Mouse (Mus musculus) intestine, embryonic 14.5 days (tissue): Measurements from ENCODE around the gene Rars. TPM values are rescaled to one million over a fixed set of nuclear protein-coding genes. Genes with fewer than 3 reads are reported as not detected.
"Not testable (repeated sequence)": the region's sequence is repeated elsewhere in the genome, so short reads cannot be mapped to it uniquely, and the experiment has no call there.

Source experiments
- ATAC-seq: fragments of 200-750 bp; cut with Nextera tagmentation; replicated peaks from 2 replicates; pipeline ENCODE4 v1.8.0; 2017; ENCODE audit warnings: low read depth, moderate number of reproducible peaks, moderate TSS enrichment, moderate library complexity; ENCODE audit not compliant: low FRiP score, low TSS enrichment
- DNase-seq: peaks from one replicate; pipeline ENCODE4 v3.0.0-alpha.2; 2018; ENCODE audit warnings: low spot score
- H3K27ac ChIP-seq: fragments of 300-500 bp; sonication (generic); 2 replicates; pipeline ENCODE4 v1.5.1; 2014; ENCODE audit warnings: low read depth, mild to moderate bottlenecking, control low read depth
- H3K27me3 ChIP-seq: fragments of 300-500 bp; sonication (generic); replicated peaks from 2 replicates; pipeline ENCODE4 v1.6.1; 2014; ENCODE audit warnings: low read length, control low read depth; ENCODE audit not compliant: control insufficient read depth, insufficient read depth
- H3K36me3 ChIP-seq: fragments of 300-500 bp; sonication (generic); 2 replicates; pipeline ENCODE4 v1.6.1; 2014; ENCODE audit warnings: low read length, control low read depth; ENCODE audit not compliant: control insufficient read depth, insufficient read depth
- H3K4me1 ChIP-seq: fragments of 300-500 bp; sonication (generic); replicated peaks from 2 replicates; pipeline ENCODE4 v1.6.1; 2014; ENCODE audit warnings: low read length, control low read depth, mixed read lengths; ENCODE audit not compliant: control insufficient read depth, insufficient read depth
- H3K4me2 ChIP-seq: fragments of 300-500 bp; sonication (generic); 2 replicates; pipeline ENCODE4 v1.6.1; 2014; ENCODE audit warnings: low read length
- H3K4me3 ChIP-seq: fragments of 300-500 bp; sonication (generic); 2 replicates; pipeline ENCODE4 v1.5.1; 2014; ENCODE audit warnings: low read depth, low read length, control low read depth, mixed read lengths
- H3K9ac ChIP-seq: fragments of 300-500 bp; sonication (generic); 2 replicates; pipeline ENCODE4 v1.6.1; 2014; ENCODE audit warnings: mild to moderate bottlenecking, low read length
- H3K9me3 ChIP-seq: fragments of 300-500 bp; sonication (generic); 2 replicates; pipeline ENCODE4 v1.6.1; 2016; ENCODE audit warnings: low read length, control low read depth; ENCODE audit not compliant: control insufficient read depth
- WGBS: fragments of 180-500 bp; shearing (Covaris S2); extraction: QIAGEN DNeasy Blood & Tissue Kit; methylation state at CpG from one replicate; pipeline ENCODE4 v1.1.7; 2014; 5-methylcytosine and 5-hydroxymethylcytosine counted together
- polyA plus RNA-seq: library from polyadenylated mRNA; unstranded; fragments of >200 nt; fragmentation: Nextera tagmentation; extraction: Ambion mirVana; gene quantifications from 2 replicates; pipeline ENCODE4 v1.2.1, GENCODE M21; 2014

Gene Rars
- polyA plus RNA-seq, 1 experiment from 2014 or later, result 103 TPM

DNA sequence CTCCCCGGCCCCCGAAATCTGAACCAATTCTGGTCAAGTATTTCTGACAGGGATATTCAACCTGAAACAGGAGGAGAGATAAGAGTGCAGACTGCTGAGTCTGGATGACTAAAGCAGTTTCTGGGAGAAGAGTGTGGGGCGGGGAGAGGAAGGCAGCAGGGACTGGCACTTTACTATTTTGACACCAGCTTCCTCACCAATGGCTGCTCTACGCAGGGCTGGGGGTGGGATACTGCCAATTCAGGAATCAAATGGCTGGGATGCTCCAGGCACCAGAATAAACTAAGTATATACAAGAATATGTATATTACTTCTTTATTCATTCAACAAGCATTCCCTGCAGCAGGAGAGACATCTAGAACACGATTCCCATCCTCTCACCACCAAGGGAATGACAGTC, 29.3 kb upstream of the Rars start:
- peaks cover 14% of the 10 kb centered on the region for H3K4me1 ChIP-seq
- no peaks in the 10 kb centered on the region for H3K27me3 ChIP-seq
- no peaks in the 10 kb centered on the region for H3K9me3 ChIP-seq
- WGBS, result 93% methylated on average over 5 of the region's 5 CpGs
- no peak overlapping the region for H3K4me3 ChIP-seq
- H3K27ac ChIP-seq, result no peak overlapping the region
- H3K4me2 ChIP-seq, result no peak overlapping the region
- no peak for ATAC-seq
- no peak for DNase-seq
- no peak overlapping the region for H3K9ac ChIP-seq
- peaks cover 11% of the 10 kb centered on the region; the same call in 1 of the 2 replicates for H3K36me3 ChIP-seq

DNA sequence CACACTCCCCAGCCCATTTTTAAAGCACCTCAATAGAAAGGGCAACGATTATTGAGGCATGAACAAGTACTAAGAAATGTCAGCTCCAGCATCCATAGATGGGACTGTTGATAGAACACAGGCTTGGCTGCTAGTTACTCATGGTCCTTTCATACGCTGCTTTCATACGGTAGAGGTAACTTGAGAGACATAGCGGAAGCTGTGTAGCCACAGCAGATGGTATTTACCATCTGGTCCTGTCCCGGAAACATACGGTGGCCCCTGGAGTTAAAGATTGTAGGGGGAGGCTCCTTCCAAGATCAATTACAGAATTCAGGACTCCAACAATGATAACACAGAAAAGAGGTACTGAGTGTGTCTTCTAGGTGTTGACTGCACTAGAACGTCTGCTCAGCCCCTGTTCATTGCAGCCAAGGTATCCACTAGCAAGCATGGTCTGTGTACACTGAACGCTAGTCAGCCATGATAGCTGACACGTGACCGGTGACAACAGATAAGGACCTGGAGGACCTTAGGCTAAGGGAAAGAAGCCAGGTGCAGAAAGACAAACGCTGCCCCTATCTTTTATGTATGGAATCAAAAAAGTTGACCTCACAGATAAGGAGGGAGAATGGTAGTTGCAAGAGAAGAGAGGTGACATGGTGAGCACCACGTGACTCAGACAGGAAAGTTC, 23.2 kb upstream of the Rars start:
- DNase-seq (no peak), ATAC-seq (no peak)
- Histone ChIP-seq H3K9me3 (no peaks in the 10 kb centered on the region), H3K36me3 (0 out of 2 replicates have a peak, but pooled peaks cover 7% of the 10 kb centered on the region), H3K4me2 (no peak overlapping the region), H3K4me1 (no peaks in the 10 kb centered on the region), H3K9ac (no peak overlapping the region), H3K27ac (no peak overlapping the region), H3K27me3 (no peaks in the 10 kb centered on the region), H3K4me3 (no peak overlapping the region)
- 79% methylated on average over 12 of the region's 12 CpGs for WGBS

DNA sequence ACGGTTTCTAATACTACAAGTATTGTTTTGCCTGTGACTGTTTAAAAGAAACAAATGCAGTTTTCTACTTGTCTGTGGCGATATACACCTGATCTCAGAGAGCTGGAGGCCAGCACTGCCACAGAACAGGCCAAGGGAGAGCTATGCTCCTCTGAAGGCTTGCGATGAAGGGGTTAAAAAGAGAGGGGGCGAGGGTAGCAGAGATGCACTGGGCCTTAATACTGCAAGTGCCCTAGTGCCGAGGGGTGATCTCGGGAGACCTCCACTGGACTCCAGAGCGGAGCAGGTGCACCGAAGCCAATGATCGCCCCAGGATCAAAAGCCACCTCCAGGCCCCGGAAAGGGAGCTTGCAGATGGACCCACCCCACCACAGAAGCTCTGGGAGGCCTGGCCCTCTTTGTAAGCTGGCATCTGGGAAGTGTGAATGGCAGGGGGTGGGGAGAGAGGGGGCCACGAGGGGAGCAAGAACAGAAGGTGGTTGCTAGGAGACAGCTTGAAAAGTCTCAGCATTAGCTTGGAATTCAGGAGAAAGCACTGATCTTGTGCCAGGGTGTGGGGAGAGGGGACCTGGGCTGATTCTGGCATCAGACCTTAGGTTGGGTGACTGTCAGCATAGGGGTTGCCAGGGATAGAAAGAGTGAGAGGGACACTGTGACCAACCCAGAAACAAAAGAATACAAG, 22.2 kb upstream of the Rars start:
- Histone ChIP-seq H3K36me3 (0 out of 2 replicates have a peak, but pooled peaks cover 3% of the 10 kb centered on the region), H3K27ac (no peak overlapping the region), H3K4me1 (no peaks in the 10 kb centered on the region), H3K27me3 (no peaks in the 10 kb centered on the region), H3K9ac (no peak overlapping the region), H3K4me2 (no peak overlapping the region), H3K4me3 (no peak overlapping the region), H3K9me3 (no peaks in the 10 kb centered on the region)
- ATAC-seq (no peak), DNase-seq (no peak)
- WGBS, result 69% methylated on average over 11 of the region's 11 CpGs

DNA sequence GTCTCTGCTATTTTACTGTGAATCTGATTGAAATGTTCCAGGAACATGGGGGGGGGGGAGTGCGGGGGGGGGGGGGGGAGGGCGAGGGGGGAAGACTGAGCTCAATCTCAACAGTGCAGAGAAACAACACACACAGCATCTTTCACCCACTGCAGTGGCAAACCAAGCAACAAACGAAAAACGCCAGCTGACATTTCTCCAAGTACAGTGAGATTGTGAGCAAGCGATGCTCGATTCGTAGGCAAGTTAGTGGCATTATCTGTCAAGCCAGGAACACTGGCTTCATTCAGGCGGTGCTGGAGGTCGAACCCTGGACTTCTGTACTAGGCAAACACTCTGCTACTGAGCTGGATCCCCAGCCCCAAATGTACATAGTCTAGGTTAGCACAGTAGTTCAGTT, 21.3 kb upstream of the Rars start:
- Histone ChIP-seq H3K4me3 (no peak overlapping the region), H3K9me3 (no peaks in the 10 kb centered on the region), H3K4me1 (no peaks in the 10 kb centered on the region), H3K36me3 (0 out of 2 replicates have a peak, but pooled peaks cover 3% of the 10 kb centered on the region), H3K9ac (no peak overlapping the region), H3K27me3 (no peaks in the 10 kb centered on the region), H3K27ac (no peak overlapping the region), H3K4me2 (no peak overlapping the region)
- ATAC-seq (no peak), DNase-seq (no peak)
- 91% methylated on average over 7 of the region's 9 CpGs for WGBS

DNA sequence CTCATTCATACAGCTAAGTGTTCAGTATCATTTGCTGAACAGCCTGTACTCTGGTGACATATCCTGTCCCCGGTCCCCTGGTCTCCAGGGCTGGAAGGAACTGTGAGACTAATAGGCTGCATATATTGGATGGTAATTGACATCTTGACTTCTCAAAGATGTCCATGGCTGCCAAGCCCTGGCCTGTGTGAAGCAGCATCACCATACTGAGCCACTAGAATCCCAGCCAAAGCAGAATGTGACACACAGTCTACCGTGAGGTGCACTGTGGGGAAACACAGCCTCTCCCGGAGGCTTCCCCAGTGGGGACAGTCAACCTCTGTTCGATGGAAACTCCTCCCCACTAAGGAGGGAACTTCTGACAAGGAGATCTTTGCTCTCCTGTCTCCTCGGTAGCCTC, 20.6 kb upstream of the Rars start:
- H3K9me3 ChIP-seq, result no peaks in the 10 kb centered on the region
- no peaks in the 10 kb centered on the region for H3K27me3 ChIP-seq
- no peak for DNase-seq
- WGBS, result 86% methylated on average over 5 of the region's 5 CpGs
- H3K36me3 ChIP-seq, result 0 out of 2 replicates have a peak, but pooled peaks cover 3% of the 10 kb centered on the region
- H3K9ac ChIP-seq, result no peak overlapping the region
- H3K4me3 ChIP-seq, result no peak overlapping the region
- H3K27ac ChIP-seq, result no peak overlapping the region
- ATAC-seq, result no peak
- no peak overlapping the region for H3K4me2 ChIP-seq
- no peaks in the 10 kb centered on the region for H3K4me1 ChIP-seq

DNA sequence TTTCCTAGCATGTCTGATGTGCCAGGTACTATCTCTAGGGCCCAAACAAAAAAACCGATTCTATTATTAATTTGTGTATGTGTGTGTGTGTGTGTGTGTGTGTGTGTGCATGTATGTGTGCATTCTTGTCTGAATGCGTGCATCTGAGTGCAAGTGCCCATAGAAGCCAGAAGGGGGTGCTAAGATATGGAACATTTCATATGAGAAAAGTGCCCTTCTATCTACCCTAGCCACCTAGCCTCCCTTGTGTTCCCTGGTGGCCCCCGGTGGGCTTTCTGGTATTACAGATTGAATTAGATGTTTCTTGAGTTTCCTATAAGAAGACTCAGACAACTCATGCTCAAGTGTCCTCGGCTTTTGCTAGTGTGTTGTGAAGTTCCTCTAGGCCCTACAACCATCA, 19.3 kb upstream of the Rars start:
- Histone ChIP-seq H3K4me1 (no peaks in the 10 kb centered on the region), H3K4me2 (no peak overlapping the region)
- WGBS, result 95% methylated on average over 4 of the region's 4 CpGs

DNA sequence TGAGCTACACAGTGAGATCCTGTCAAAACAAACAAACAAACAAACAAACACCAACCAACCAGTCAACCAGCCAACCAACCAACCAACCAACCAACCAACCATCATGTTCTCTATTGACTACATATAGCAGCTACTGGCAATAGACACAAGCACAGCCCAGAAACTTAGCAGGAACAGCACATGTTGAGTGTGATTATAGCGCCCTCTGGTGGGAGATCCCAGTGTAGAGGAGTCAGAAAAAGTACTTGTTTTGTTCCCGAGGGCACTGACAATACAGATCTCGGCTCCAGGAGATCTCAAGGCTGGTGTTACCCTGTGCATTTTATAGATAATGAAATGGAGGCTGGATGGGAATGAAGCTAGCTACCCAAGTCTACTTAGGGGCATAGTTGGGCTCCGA, 18.4 kb upstream of the Rars start:
- ATAC-seq, result no peak
- WGBS, result 55% methylated on average over 4 of the region's 4 CpGs
- H3K4me1 ChIP-seq, result no peaks in the 10 kb centered on the region
- H3K36me3 ChIP-seq, result no peaks in the 10 kb centered on the region; the same call in 1 of the 2 replicates
- no peak overlapping the region for H3K9ac ChIP-seq
- DNase-seq, result no peak
- no peaks in the 10 kb centered on the region for H3K9me3 ChIP-seq
- no peak overlapping the region for H3K27ac ChIP-seq
- no peaks in the 10 kb centered on the region for H3K27me3 ChIP-seq
- H3K4me3 ChIP-seq, result no peak overlapping the region
- no peak overlapping the region for H3K4me2 ChIP-seq

More for the DNA sequence above, 19.3 kb upstream of the Rars start:
- DNase-seq, result no peak
- Histone ChIP-seq H3K27me3 (no peaks in the 10 kb centered on the region), H3K27ac (no peak overlapping the region), H3K4me3 (no peak overlapping the region), H3K9ac (no peak overlapping the region), H3K36me3 (no peaks in the 10 kb centered on the region; the same call in 1 of the 2 replicates), H3K9me3 (no peaks in the 10 kb centered on the region)
- no peak for ATAC-seq

DNA sequence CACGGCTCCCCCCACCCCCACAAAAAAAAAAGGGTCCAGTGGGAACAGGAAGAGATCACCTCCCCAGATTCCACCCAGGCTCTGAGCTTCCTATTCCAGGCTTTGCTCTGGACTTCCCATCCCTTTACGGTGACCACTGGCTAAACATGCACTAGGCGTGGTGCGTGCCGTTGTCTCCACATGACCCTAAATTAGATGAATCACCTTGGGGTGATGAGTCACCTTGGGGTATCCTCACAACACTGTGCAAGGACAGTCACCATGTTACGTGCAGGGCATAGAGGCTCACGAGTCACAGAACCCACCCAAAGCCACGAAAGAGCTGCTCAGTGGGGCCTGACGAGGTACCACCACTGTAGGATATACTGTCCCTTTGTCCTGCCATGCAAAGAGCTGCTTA, 10.0 kb upstream of the Rars start:
- Histone ChIP-seq H3K27me3 (no peaks in the 10 kb centered on the region), H3K27ac (no peak overlapping the region), H3K4me1 (no peaks in the 10 kb centered on the region), H3K9me3 (no peaks in the 10 kb centered on the region), H3K36me3 (peaks cover 11% of the 10 kb centered on the region; the same call in 1 of the 2 replicates), H3K9ac (no peak overlapping the region), H3K4me3 (no peak overlapping the region), H3K4me2 (no peak overlapping the region)
- ATAC-seq (no peak), DNase-seq (no peak)
- WGBS, result 83% methylated on average over 9 of the region's 9 CpGs

DNA sequence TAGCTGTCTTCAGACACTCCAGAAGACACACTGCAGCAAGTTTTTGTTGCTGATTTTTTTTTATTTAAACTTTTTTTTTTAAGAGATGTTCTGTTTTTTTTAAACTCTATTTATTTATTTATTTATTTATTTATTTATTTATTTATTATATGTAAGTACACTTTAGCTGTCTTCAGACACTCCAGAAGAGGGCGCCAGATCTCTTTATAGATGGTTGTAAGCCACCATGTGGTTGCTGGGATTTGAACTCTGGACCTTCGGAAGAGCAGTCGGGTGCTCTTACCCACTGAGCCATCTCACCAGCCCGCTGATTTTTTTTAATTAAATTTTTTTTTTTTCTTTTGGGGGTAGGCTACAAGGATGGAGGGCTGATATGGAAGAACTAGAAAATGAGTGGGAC, 8.3 kb upstream of the Rars start:
- not testable (repeated sequence) for H3K4me1 ChIP-seq, H3K4me3 ChIP-seq, H3K4me2 ChIP-seq, ATAC-seq, H3K27ac ChIP-seq, H3K27me3 ChIP-seq, H3K9me3 ChIP-seq, H3K9ac ChIP-seq, DNase-seq
- H3K36me3 ChIP-seq, result 0 out of 2 replicates have a peak, but pooled peaks cover 11% of the 10 kb centered on the region
- WGBS, result 81% methylated on average over 4 of the region's 4 CpGs
